Mouse (Mus musculus): ENCODE results near the gene Tiam1. TPM values are rescaled to one million over a fixed set of nuclear protein-coding genes. Genes with fewer than 3 reads are reported as not detected.

The Tiam1 gene
- polyA plus RNA-seq, 1 experiment from 2014 or later: 51.8 TPM

GRCm38 (mm10) chr16:89789792-89790434 lies 353.7 kb downstream of the Tiam1 start:
- no peak for ATAC-seq (ENCODE audit: insufficient number of reproducible peaks, low FRiP score, low TSS enrichment, low read depth)
- no peak overlapping the region for H3K9ac ChIP-seq
- H3K36me3 ChIP-seq: peaks cover 65% of the 10 kb centered on the region
- no peaks in the 10 kb centered on the region for H3K9me3 ChIP-seq
- H3K4me2 ChIP-seq: no peak overlapping the region
- 84% methylated on average over 9 of the region's 9 CpGs for WGBS
- H3K4me1 ChIP-seq: no peaks in the 10 kb centered on the region
- no peaks in the 10 kb centered on the region for H3K27me3 ChIP-seq
- no peak overlapping the region for H3K4me3 ChIP-seq
- no peak overlapping the region for H3K27ac ChIP-seq

- Histone ChIP-seq H3K9ac (no peak overlapping the region), H3K27ac (no peak overlapping the region), H3K27me3 (no peaks in the 10 kb centered on the region), H3K9me3 (no peaks in the 10 kb centered on the region), H3K4me2 (no peak overlapping the region), H3K4me3 (no peak overlapping the region), H3K36me3 (peaks cover 28% of the 10 kb centered on the region; the same call in 1 of the 2 replicates), H3K4me1 (no peaks in the 10 kb centered on the region)
- no peak for ATAC-seq (ENCODE audit: insufficient number of reproducible peaks, low FRiP score, low TSS enrichment, low read depth)
- WGBS: 88% methylated on average over 5 of the region's 5 CpGs
Observed at GRCm38 (mm10) chr16:89785795-89786194, 357.8 kb downstream of the Tiam1 start.

- H3K4me3 ChIP-seq: no peak overlapping the region
- no peaks in the 10 kb centered on the region for H3K9me3 ChIP-seq
- no peak for ATAC-seq (ENCODE audit: insufficient number of reproducible peaks, low FRiP score, low TSS enrichment, low read depth)
- H3K27me3 ChIP-seq: no peaks in the 10 kb centered on the region
- H3K9ac ChIP-seq: no peak overlapping the region
- 88% methylated on average over 3 of the region's 3 CpGs for WGBS
- no peak overlapping the region for H3K4me2 ChIP-seq
- no peaks in the 10 kb centered on the region for H3K4me1 ChIP-seq
- H3K36me3 ChIP-seq: no peaks in the 10 kb centered on the region
- H3K27ac ChIP-seq: no peak overlapping the region
Observed at GRCm38 (mm10) chr16:89779705-89780104, 363.9 kb downstream of the Tiam1 start.

- H3K27ac ChIP-seq: no peak overlapping the region
- no peak overlapping the region for H3K9ac ChIP-seq
- WGBS: 71% methylated on average over 2 of the region's 2 CpGs
- H3K4me2 ChIP-seq: no peak overlapping the region
- H3K4me1 ChIP-seq: peaks cover 2% of the 10 kb centered on the region; the same call in 1 of the 2 replicates
- ATAC-seq (ENCODE audit: insufficient number of reproducible peaks, low FRiP score, low TSS enrichment, low read depth): no peak
- H3K4me3 ChIP-seq: no peak overlapping the region
- H3K36me3 ChIP-seq: no peaks in the 10 kb centered on the region
- H3K27me3 ChIP-seq: no peaks in the 10 kb centered on the region
- H3K9me3 ChIP-seq: no peaks in the 10 kb centered on the region
Observed at GRCm38 (mm10) chr16:89777450-89777849, 366.1 kb downstream of the Tiam1 start.

GRCm38 (mm10) chr16:89774553-89774913 lies 369.0 kb downstream of the Tiam1 start:
- H3K4me3 ChIP-seq: peak overlapping the region; percentile 43
- no peak for ATAC-seq (ENCODE audit: insufficient number of reproducible peaks, low FRiP score, low TSS enrichment, low read depth)
- H3K9ac ChIP-seq: no peak overlapping the region

GRCm38 (mm10) chr16:89773657-89774552 lies 369.7 kb downstream of the Tiam1 start:
- WGBS: 10% methylated on average over 30 of the region's 30 CpGs
- H3K9ac ChIP-seq: peak overlapping the region; percentile 37
- peak overlapping the region; percentile 43 for H3K4me3 ChIP-seq
- peak; percentile 79 for ATAC-seq (ENCODE audit: insufficient number of reproducible peaks, low FRiP score, low TSS enrichment, low read depth)
- peaks cover 8% of the 10 kb centered on the region; the same call in 1 of the 2 replicates for H3K9me3 ChIP-seq
- H3K4me2 ChIP-seq: peak overlapping the region; percentile 90
- no peaks in the 10 kb centered on the region for H3K36me3 ChIP-seq
- H3K4me1 ChIP-seq: peaks cover 2% of the 10 kb centered on the region; the same call in 1 of the 2 replicates
- no peak overlapping the region for H3K27ac ChIP-seq
- no peaks in the 10 kb centered on the region for H3K27me3 ChIP-seq

More at GRCm38 (mm10) chr16:89774553-89774913, 369.0 kb downstream of the Tiam1 start:
- H3K4me1 ChIP-seq: peaks cover 2% of the 10 kb centered on the region; the same call in 1 of the 2 replicates
- H3K36me3 ChIP-seq: no peaks in the 10 kb centered on the region
- H3K4me2 ChIP-seq: peak overlapping the region; percentile 90
- WGBS: 38% methylated on average over 10 of the region's 10 CpGs
- H3K27ac ChIP-seq: no peak overlapping the region
- H3K9me3 ChIP-seq: peaks cover 8% of the 10 kb centered on the region; the same call in 1 of the 2 replicates
- H3K27me3 ChIP-seq: no peaks in the 10 kb centered on the region

- H3K4me1 ChIP-seq: 0 out of 2 replicates have a peak, but pooled peaks cover 3% of the 10 kb centered on the region
- WGBS: 85% methylated on average over 11 of the region's 11 CpGs
Observed at GRCm38 (mm10) chr16:89765919-89766318, 377.6 kb downstream of the Tiam1 start.

GRCm38 (mm10) chr16:89765470-89765869 lies 378.1 kb downstream of the Tiam1 start:
- Histone ChIP-seq H3K9me3 (peaks cover 8% of the 10 kb centered on the region; the same call in 1 of the 2 replicates), H3K4me1 (0 out of 2 replicates have a peak, but pooled peaks cover 3% of the 10 kb centered on the region), H3K9ac (no peak overlapping the region), H3K27me3 (no peaks in the 10 kb centered on the region), H3K4me3 (no peak overlapping the region), H3K36me3 (no peaks in the 10 kb centered on the region), H3K27ac (no peak overlapping the region), H3K4me2 (no peak overlapping the region)
- 15% methylated on average over 8 of the region's 8 CpGs for WGBS
- ATAC-seq (ENCODE audit: insufficient number of reproducible peaks, low FRiP score, low TSS enrichment, low read depth): no peak

More at GRCm38 (mm10) chr16:89765919-89766318, 377.6 kb downstream of the Tiam1 start:
- no peaks in the 10 kb centered on the region for H3K36me3 ChIP-seq
- no peak for ATAC-seq (ENCODE audit: insufficient number of reproducible peaks, low FRiP score, low TSS enrichment, low read depth)
- H3K27ac ChIP-seq: no peak overlapping the region
- peaks cover 8% of the 10 kb centered on the region; the same call in 1 of the 2 replicates for H3K9me3 ChIP-seq
- H3K4me2 ChIP-seq: no peak overlapping the region
- no peaks in the 10 kb centered on the region for H3K27me3 ChIP-seq
- H3K9ac ChIP-seq: no peak overlapping the region
- no peak overlapping the region for H3K4me3 ChIP-seq

GRCm38 (mm10) chr16:89763812-89764211 lies 379.8 kb downstream of the Tiam1 start:
- H3K4me1 ChIP-seq: 0 out of 2 replicates have a peak, but pooled peaks cover 3% of the 10 kb centered on the region
- H3K9me3 ChIP-seq: no peaks in the 10 kb centered on the region
- no peaks in the 10 kb centered on the region for H3K27me3 ChIP-seq
- H3K4me2 ChIP-seq: no peak overlapping the region
- 75% methylated on average over 2 of the region's 2 CpGs for WGBS
- H3K4me3 ChIP-seq: no peak overlapping the region
- H3K27ac ChIP-seq: no peak overlapping the region
- H3K36me3 ChIP-seq: no peaks in the 10 kb centered on the region
- ATAC-seq (ENCODE audit: insufficient number of reproducible peaks, low FRiP score, low TSS enrichment, low read depth): no peak
- H3K9ac ChIP-seq: no peak overlapping the region

GRCm38 (mm10) chr16:89762523-89762922 lies 381.0 kb downstream of the Tiam1 start:
- ATAC-seq (ENCODE audit: insufficient number of reproducible peaks, low FRiP score, low TSS enrichment, low read depth): no peak
- Histone ChIP-seq H3K36me3 (no peaks in the 10 kb centered on the region), H3K27ac (no peak overlapping the region), H3K4me1 (0 out of 2 replicates have a peak, but pooled peaks cover 3% of the 10 kb centered on the region), H3K4me2 (no peak overlapping the region), H3K27me3 (no peaks in the 10 kb centered on the region), H3K9me3 (no peaks in the 10 kb centered on the region), H3K4me3 (no peak overlapping the region), H3K9ac (no peak overlapping the region)
- WGBS: 75% methylated on average over 10 of the region's 10 CpGs

GRCm38 (mm10) chr16:89762096-89762495 lies 381.5 kb downstream of the Tiam1 start:
- Histone ChIP-seq H3K9ac (no peak overlapping the region), H3K4me1 (0 out of 2 replicates have a peak, but pooled peaks cover 3% of the 10 kb centered on the region)
- whole genome bisulfite sequencing: 37% methylated on average over 8 of the region's 8 CpGs

GRCm38 (mm10) chr16:89757384-89757783 lies 386.2 kb downstream of the Tiam1 start:
- no peak overlapping the region for H3K4me3 ChIP-seq
- H3K4me2 ChIP-seq: no peak overlapping the region
- WGBS: 50% methylated on average over 5 of the region's 5 CpGs
- ATAC-seq (ENCODE audit: insufficient number of reproducible peaks, low FRiP score, low TSS enrichment, low read depth): no peak
- H3K9me3 ChIP-seq: no peaks in the 10 kb centered on the region
- H3K9ac ChIP-seq: no peak overlapping the region
- H3K27ac ChIP-seq: no peak overlapping the region
- H3K36me3 ChIP-seq: no peaks in the 10 kb centered on the region
- H3K27me3 ChIP-seq: no peaks in the 10 kb centered on the region
- H3K4me1 ChIP-seq: 0 out of 2 replicates have a peak, but pooled peaks cover 3% of the 10 kb centered on the region

More at GRCm38 (mm10) chr16:89762096-89762495, 381.5 kb downstream of the Tiam1 start:
- no peaks in the 10 kb centered on the region for H3K27me3 ChIP-seq
- H3K4me3 ChIP-seq: no peak overlapping the region
- no peaks in the 10 kb centered on the region for H3K36me3 ChIP-seq
- H3K4me2 ChIP-seq: no peak overlapping the region
- no peak overlapping the region for H3K27ac ChIP-seq
- no peak for ATAC-seq (ENCODE audit: insufficient number of reproducible peaks, low FRiP score, low TSS enrichment, low read depth)
- H3K9me3 ChIP-seq: no peaks in the 10 kb centered on the region

Data from limb, embryonic 15.5 days (tissue).